Mouse (Mus musculus) forebrain, embryonic 16.5 days (tissue): Measurements from ENCODE around the gene E330017A01Rik. TPM values are rescaled to one million over a fixed set of nuclear protein-coding genes. Genes with fewer than 3 reads are reported as not detected.

Source experiments
- polyA plus RNA-seq: library from polyadenylated mRNA; unstranded; fragments of >200 nt; fragmentation: Nextera tagmentation; extraction: Ambion mirVana; gene quantifications from 2 replicates; pipeline ENCODE4 v1.2.1, GENCODE M21; 2015

Gene E330017A01Rik
- polyA plus RNA-seq, 1 experiment from 2014 or later = not detected

Other genes with a start within 250 kb of the E330017A01Rik start
- 4.0 and 4.4 TPM in 2 replicates for gene Dcbld2, start 230.3 kb downstream of the E330017A01Rik start, polyA plus RNA-seq
- 6.7 and 8.0 TPM in 2 replicates for gene St3gal6, start 114.5 kb downstream of the E330017A01Rik start, polyA plus RNA-seq
- gene Gm813, start 21.8 kb downstream of the E330017A01Rik start, polyA plus RNA-seq = not detected in 2 replicates
- gene Cpox, start 31.6 kb upstream of the E330017A01Rik start, polyA plus RNA-seq = 8.5 and 11.1 TPM in 2 replicates
- gene Gpr15, start 80.3 kb upstream of the E330017A01Rik start, polyA plus RNA-seq = not detected in 2 replicates
- 118 and 119 TPM in 2 replicates for gene Cldnd1, start 89.2 kb upstream of the E330017A01Rik start, polyA plus RNA-seq
- gene Olfr172, start 124.4 kb upstream of the E330017A01Rik start, polyA plus RNA-seq = not detected in 2 replicates
- gene Olfr173, start 161.5 kb upstream of the E330017A01Rik start, polyA plus RNA-seq = not detected in 2 replicates
- not detected in 2 replicates for gene Olfr175-ps1, start 188.0 kb upstream of the E330017A01Rik start, polyA plus RNA-seq
- gene Olfr177, start 236.0 kb upstream of the E330017A01Rik start, polyA plus RNA-seq = not detected in 2 replicates